ENCODE assay signal across 25 mouse cellular contexts in genomic region chr17:13368658-13369057, GRCm38 (mm10). TPM values are rescaled to one million over a fixed set of nuclear protein-coding genes. Genes with fewer than 3 reads are reported as not detected.
A peak's percentile ranks its signal among the peaks of the same experiment; 100 is the strongest.
DNase-seq lines count a peak whose midpoint lies in the region; ATAC-seq and TF ChIP-seq lines count a peak whose summit lies in the region.
"Not testable (repeated sequence)": the region's sequence is repeated elsewhere in the genome, so short reads cannot be mapped to it uniquely, and the experiment has no call there.
"Had no signal": no experiment of that assay in that cellular context is flagged by ENCODE, and none has a peak within 500 bp of the region (broad histone marks: within the 10 kb centered on the region; RNA-seq: fewer than 3 reads in every experiment).

No protein-coding gene starts in this region.

- H3K27ac ChIP-seq in heart, postnatal 0 days (ENCODE audit: low read depth); intestine, embryonic 15.5 days; stomach, postnatal 0 days (replicated peaks): not testable (repeated sequence)

- DNase-seq in embryo, embryonic 10 days (ENCODE audit: low spot score), result peak; percentile 2
- DNase-seq in frontal cortex, postnatal 10 days (ENCODE audit: low spot score in 2 of 2), result peak; percentile 14 to 32
- not testable (repeated sequence) for DNase-seq in heart, postnatal 0 days (ENCODE audit: low spot score); stomach, postnatal 0 days (ENCODE audit: low spot score)
- DNase-seq in layer of hippocampus, adult 9-11 months, result peak; percentile 20
- DNase-seq in liver, result peak; percentile 1
- DNase-seq in right cerebral cortex, adult 18-20 months, result peak; percentile 8

- H3K4me3 ChIP-seq in heart, postnatal 0 days (ENCODE audit: low read depth, low read length); intestine, embryonic 15.5 days (replicated peaks); stomach, postnatal 0 days (ENCODE audit: low read depth, low read length): not testable (repeated sequence)

- not testable (repeated sequence) for TF ChIP-seq CTCF in heart, postnatal 0 days (IDR thresholded peaks at IDR 0.05; ENCODE audit: low read depth); stomach, postnatal 0 days (IDR thresholded peaks at IDR 0.05; ENCODE audit: low read depth)

- H3K9ac ChIP-seq in heart, postnatal 0 days (replicated peaks; ENCODE audit: low read depth, low read length); intestine, embryonic 15.5 days; stomach, postnatal 0 days (ENCODE audit: low read length): not testable (repeated sequence)

- H3K9me3 ChIP-seq in heart, postnatal 0 days (replicated peaks; ENCODE audit: control insufficient read depth, low read length); intestine, embryonic 15.5 days; stomach, postnatal 0 days (ENCODE audit: control insufficient read depth, low read length): not testable (repeated sequence)

- not testable (repeated sequence) for H3K4me2 ChIP-seq in heart, postnatal 0 days (ENCODE audit: low read depth, low read length); intestine, embryonic 15.5 days (replicated peaks); stomach, postnatal 0 days (replicated peaks; ENCODE audit: low read depth)

- not testable (repeated sequence) for H3K36me3 ChIP-seq in heart, postnatal 0 days (replicated peaks; ENCODE audit: control insufficient read depth, insufficient read depth, low read length); intestine, embryonic 15.5 days; stomach, postnatal 0 days (ENCODE audit: control insufficient read depth, insufficient read depth, low read length)

- ATAC-seq in heart, postnatal 0 days (ENCODE audit: insufficient read depth, low read depth), result 0 out of 2 replicates have a peak, but pooled peaks have one; percentile 28
- ATAC-seq in intestine, embryonic 15.5 days, result 0 out of 2 replicates have a peak, but pooled peaks have one; percentile 26
- ATAC-seq in stomach, postnatal 0 days (ENCODE audit: low FRiP score, low TSS enrichment), result peak; percentile 15

- not testable (repeated sequence) for H3K4me1 ChIP-seq in heart, postnatal 0 days (ENCODE audit: control insufficient read depth, insufficient read depth); intestine, embryonic 15.5 days (replicated peaks); stomach, postnatal 0 days (replicated peaks; ENCODE audit: control insufficient read depth, insufficient read depth)

- 83% methylated on average over 7 of the region's 7 CpGs for WGBS in heart, postnatal 0 days
- 83% methylated on average over 7 of the region's 7 CpGs for WGBS in intestine, embryonic 15.5 days
- WGBS in stomach, postnatal 0 days, result 77% methylated on average over 7 of the region's 7 CpGs

- TF ChIP-seq EP300 in heart, postnatal 0 days (IDR thresholded peaks at IDR 0.05; ENCODE audit: low read depth); stomach, postnatal 0 days (optimal IDR thresholded peaks at IDR 0.05): not testable (repeated sequence)

- H3K27me3 ChIP-seq in heart, postnatal 0 days (ENCODE audit: control insufficient read depth, insufficient read depth, low read length); intestine, embryonic 15.5 days (replicated peaks); stomach, postnatal 0 days (ENCODE audit: control insufficient read depth, insufficient read depth, low read length): not testable (repeated sequence)

RNA-seq across cellular contexts. Expression of gene Tcp10c, which starts 14.3 kb away (rescaled TPM):
- total RNA-seq in heart, postnatal 0 days (2014; rRNA removed; ENCODE audit: low replicate concordance), result not detected in 2 replicates
- not detected in 2 replicates for polyA plus RNA-seq in heart, postnatal 0 days (2015; fragmentation: Nextera tagmentation; extraction: Ambion mirVana)
- polyA plus RNA-seq in intestine, embryonic 15.5 days (2015; fragmentation: Nextera tagmentation; extraction: Ambion mirVana), result not detected in 2 replicates
- polyA plus RNA-seq in stomach, postnatal 0 days (2015; fragmentation: Nextera tagmentation; extraction: Ambion mirVana), result not detected in 2 replicates
- total RNA-seq: adrenal gland, postnatal 10 days; gastrocnemius, postnatal 10 days; heart, postnatal 10 days; hematopoietic stem cell, adult 5-6 weeks; megakaryocyte-erythroid progenitor cell, adult 5-6 weeks; MEL had no signal
- polyA plus RNA-seq: embryonic facial prominence, embryonic 13.5 days; forebrain, embryonic 10.5 days; forebrain, embryonic 16.5 days; intestine, postnatal 0 days; limb, embryonic 13.5 days; liver, embryonic 13.5 days; macrophage; midbrain, embryonic 15.5 days; neural tube, embryonic 15.5 days; small intestine, adult 2 months; stomach, embryonic 14.5 days had no signal
